ENCODE assay signal across 21 mouse cellular contexts in the genomic region with DNA sequence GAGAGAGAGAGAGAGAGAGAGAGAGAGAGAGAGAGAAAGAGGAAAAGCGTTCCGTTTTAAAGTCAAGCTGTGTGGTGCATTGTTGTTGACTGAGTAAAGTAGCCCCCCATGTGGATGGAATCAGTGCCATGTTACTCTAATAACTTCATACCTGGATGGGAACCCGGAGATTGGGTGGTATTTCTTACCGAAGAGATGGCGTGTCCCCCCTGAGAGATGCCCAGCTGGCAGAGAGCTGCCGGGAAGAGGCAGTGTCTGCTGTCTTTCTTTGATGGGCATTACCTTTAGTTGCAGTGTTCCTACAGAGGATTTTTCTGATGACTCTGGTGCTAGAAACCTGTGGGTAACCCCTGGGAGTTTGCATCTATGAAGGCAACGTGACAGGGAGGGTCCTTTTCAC. TPM values are rescaled to one million over a fixed set of nuclear protein-coding genes. Genes with fewer than 3 reads are reported as not detected.
DNase-seq lines count a peak whose midpoint lies in the region; ATAC-seq and TF ChIP-seq lines count a peak whose summit lies in the region.
"Had no signal": no experiment of that assay in that cellular context is flagged by ENCODE, and none has a peak within 500 bp of the region (broad histone marks: within the 10 kb centered on the region; RNA-seq: fewer than 3 reads in every experiment).

No protein-coding gene starts in this region.

- no peaks in the 10 kb centered on the region for H3K36me3 ChIP-seq in hindbrain, embryonic 15.5 days
- H3K36me3 ChIP-seq in hindbrain, embryonic 12.5 days, result no peaks in the 10 kb centered on the region
- H3K36me3 ChIP-seq in midbrain, postnatal 0 days (ENCODE audit: insufficient read depth, low read length), result no peaks in the 10 kb centered on the region
- no peaks in the 10 kb centered on the region for H3K36me3 ChIP-seq in midbrain, embryonic 16.5 days (ENCODE audit: control insufficient read depth, insufficient read depth, low read length)
- H3K36me3 ChIP-seq: embryonic facial prominence, embryonic 12.5 days; heart, embryonic 13.5 days had no signal

- H3K4me1 ChIP-seq in hindbrain, embryonic 15.5 days (replicated peaks), result no peaks in the 10 kb centered on the region
- H3K4me1 ChIP-seq in hindbrain, embryonic 12.5 days, result no peaks in the 10 kb centered on the region; the same call in 1 of the 2 replicates
- no peaks in the 10 kb centered on the region for H3K4me1 ChIP-seq in midbrain, postnatal 0 days (ENCODE audit: insufficient read depth, low read length)
- no peaks in the 10 kb centered on the region for H3K4me1 ChIP-seq in midbrain, embryonic 16.5 days (ENCODE audit: control insufficient read depth, insufficient read depth, low read length)
- H3K4me1 ChIP-seq: embryonic facial prominence, embryonic 12.5 days; heart, embryonic 13.5 days had no signal

- 70% methylated on average over 7 of the region's 7 CpGs for WGBS in hindbrain, embryonic 15.5 days
- WGBS in hindbrain, embryonic 12.5 days, result 80% methylated on average over 7 of the region's 7 CpGs
- 66% methylated on average over 7 of the region's 7 CpGs for WGBS in midbrain, postnatal 0 days
- whole genome bisulfite sequencing in midbrain, embryonic 16.5 days, result 71% methylated on average over 7 of the region's 7 CpGs

- H3K9me3 ChIP-seq in hindbrain, embryonic 15.5 days, result no peaks in the 10 kb centered on the region
- H3K9me3 ChIP-seq in hindbrain, embryonic 12.5 days (replicated peaks), result no peaks in the 10 kb centered on the region
- no peaks in the 10 kb centered on the region for H3K9me3 ChIP-seq in midbrain, postnatal 0 days (ENCODE audit: low read length)
- H3K9me3 ChIP-seq in midbrain, embryonic 16.5 days (replicated peaks; ENCODE audit: control insufficient read depth, low read length, poor library complexity, severe bottlenecking), result no peaks in the 10 kb centered on the region
- H3K9me3 ChIP-seq: embryonic facial prominence, embryonic 12.5 days; heart, embryonic 13.5 days had no signal

- no peaks in the 10 kb centered on the region for H3K27me3 ChIP-seq in hindbrain, embryonic 15.5 days
- no peaks in the 10 kb centered on the region for H3K27me3 ChIP-seq in hindbrain, embryonic 12.5 days
- no peaks in the 10 kb centered on the region for H3K27me3 ChIP-seq in midbrain, postnatal 0 days (ENCODE audit: insufficient read depth, low read length)
- no peaks in the 10 kb centered on the region for H3K27me3 ChIP-seq in midbrain, embryonic 16.5 days (ENCODE audit: control insufficient read depth, insufficient read depth, low read depth, low read length)
- H3K27me3 ChIP-seq: embryonic facial prominence, embryonic 12.5 days; heart, embryonic 13.5 days had no signal

- no peak overlapping the region for H3K9ac ChIP-seq in hindbrain, embryonic 15.5 days
- H3K9ac ChIP-seq in hindbrain, embryonic 12.5 days, result no peak overlapping the region
- H3K9ac ChIP-seq in midbrain, postnatal 0 days (replicated peaks; ENCODE audit: low read length, poor library complexity, severe bottlenecking), result no peak overlapping the region
- H3K9ac ChIP-seq in midbrain, embryonic 16.5 days (ENCODE audit: low read depth, low read length), result no peak overlapping the region
- H3K9ac ChIP-seq: embryonic facial prominence, embryonic 12.5 days; heart, embryonic 13.5 days had no signal

- H3K4me3 ChIP-seq in hindbrain, embryonic 15.5 days, result no peak overlapping the region
- no peak overlapping the region for H3K4me3 ChIP-seq in hindbrain, embryonic 12.5 days
- H3K4me3 ChIP-seq in midbrain, postnatal 0 days (ENCODE audit: low read depth, low read length), result no peak overlapping the region
- no peak overlapping the region for H3K4me3 ChIP-seq in midbrain, embryonic 16.5 days (ENCODE audit: low read depth, low read length)
- H3K4me3 ChIP-seq: embryonic facial prominence, embryonic 12.5 days; heart, embryonic 13.5 days had no signal

- H3K27ac ChIP-seq in hindbrain, embryonic 15.5 days (replicated peaks), result 0 out of 2 replicates have a peak overlapping the region, but pooled peaks have one; percentile 10
- H3K27ac ChIP-seq in hindbrain, embryonic 12.5 days, result no peak overlapping the region
- H3K27ac ChIP-seq in midbrain, postnatal 0 days (ENCODE audit: low read depth, low read length), result no peak overlapping the region
- no peak overlapping the region for H3K27ac ChIP-seq in midbrain, embryonic 16.5 days (ENCODE audit: low read length)
- H3K27ac ChIP-seq: embryonic facial prominence, embryonic 12.5 days; heart, embryonic 13.5 days had no signal

- TF ChIP-seq CTCF in midbrain, postnatal 0 days (IDR thresholded peaks at IDR 0.05), result no peak

- peak; percentile 26 to 47 for DNase-seq in cerebellum, postnatal 14 days
- DNase-seq in cerebellum, adult 8-10 months, result no peak
- DNase-seq in midbrain, postnatal 0 days (ENCODE audit: low spot score), result peak; percentile 3
- DNase-seq in ovary, postnatal 14 days (ENCODE audit: low spot score), result no peak
- DNase-seq: adrenal gland, postnatal 10 days; gastrocnemius, postnatal 36 days; heart, adult 11 months; heart, postnatal 36 days had no signal

- ATAC-seq in hindbrain, embryonic 15.5 days (ENCODE audit: low FRiP score, low read depth), result no peak
- no peak for ATAC-seq in hindbrain, embryonic 12.5 days (ENCODE audit: low FRiP score)
- ATAC-seq in midbrain, postnatal 0 days (ENCODE audit: low FRiP score), result no peak
- no peak for ATAC-seq in midbrain, embryonic 16.5 days
- ATAC-seq: intestine, embryonic 16.5 days had no signal

- H3K4me2 ChIP-seq in hindbrain, embryonic 15.5 days, result no peak overlapping the region
- no peak overlapping the region for H3K4me2 ChIP-seq in hindbrain, embryonic 12.5 days (replicated peaks)
- no peak overlapping the region for H3K4me2 ChIP-seq in midbrain, postnatal 0 days (ENCODE audit: low read depth, low read length, poor library complexity, severe bottlenecking)
- no peak overlapping the region for H3K4me2 ChIP-seq in midbrain, embryonic 16.5 days (ENCODE audit: low read length)
- H3K4me2 ChIP-seq: embryonic facial prominence, embryonic 12.5 days; heart, embryonic 13.5 days had no signal

RNA-seq across cellular contexts. Expression of gene Gk2, which starts 10.4 kb away (rescaled TPM):
- polyA plus RNA-seq in hindbrain, embryonic 15.5 days (2015; fragmentation: Nextera tagmentation; extraction: Ambion mirVana), result not detected in 2 replicates
- not detected in 2 replicates for polyA plus RNA-seq in hindbrain, embryonic 12.5 days (2016; fragmentation: Nextera tagmentation; extraction: Ambion mirVana)
- not detected in 2 replicates for total RNA-seq in midbrain, postnatal 0 days (2014; rRNA removed)
- polyA plus RNA-seq in midbrain, postnatal 0 days (2015; fragmentation: Nextera tagmentation; extraction: Ambion mirVana), result not detected in 2 replicates
- not detected in 2 replicates for polyA plus RNA-seq in midbrain, embryonic 16.5 days (2015; fragmentation: Nextera tagmentation; extraction: Ambion mirVana)
- total RNA-seq: adrenal gland, postnatal 10 days; adrenal gland, postnatal 4 days; gastrocnemius, adult 8-10 months; gastrocnemius, postnatal 36 days; heart, postnatal 36 days; MEL had no signal
- polyA plus RNA-seq: C2C12; cortical plate, adult 2 months; embryonic facial prominence, embryonic 12.5 days; heart, embryonic 13.5 days; heart, postnatal 0 days; hindbrain, embryonic 11.5 days; intestine, embryonic 16.5 days had no signal

Comparison
In these comparisons a context has a peak if more than half of its experiments do, and no peak if none do; other contexts are left out.
1. DNase-seq: peak in cerebellum, postnatal 14 days (2 of 2) and midbrain, postnatal 0 days (single experiment); none in cerebellum, adult 8-10 months (single experiment) and ovary, postnatal 14 days (single experiment).